Mouse (Mus musculus) frontal cortex, postnatal 10 days (tissue): Measurements from ENCODE around the gene Kcnv2.

Source experiments
- DNase-seq, 2 experiments: peaks; one replicate each; pipeline ENCODE4 v3.0.0; 2022; ENCODE audit warnings: low spot score in 2 of 2, mixed read lengths in 1 of 2

Kcnv2 gene

DNA sequence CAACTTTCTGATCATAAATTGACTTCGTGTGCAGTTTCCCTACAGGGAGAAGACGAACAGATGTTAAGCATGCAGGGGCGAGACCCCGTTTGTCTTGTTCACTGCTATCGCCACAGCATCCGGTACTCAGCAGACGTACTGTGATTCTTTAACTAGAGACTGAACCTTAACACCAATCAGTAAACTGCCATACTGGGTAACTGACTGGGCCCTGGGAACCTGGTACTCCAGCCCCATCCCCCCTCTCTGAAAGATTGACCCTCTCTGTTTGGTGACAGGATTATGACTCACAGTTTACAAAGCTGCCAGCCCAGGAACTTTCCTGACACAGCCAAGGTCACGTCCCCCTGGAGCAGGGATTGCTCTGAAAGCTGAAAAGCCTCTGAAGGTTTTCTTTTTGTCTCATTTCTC, 42.1 kb downstream of the Kcnv2 start:
- DNase-seq: no peak

DNA sequence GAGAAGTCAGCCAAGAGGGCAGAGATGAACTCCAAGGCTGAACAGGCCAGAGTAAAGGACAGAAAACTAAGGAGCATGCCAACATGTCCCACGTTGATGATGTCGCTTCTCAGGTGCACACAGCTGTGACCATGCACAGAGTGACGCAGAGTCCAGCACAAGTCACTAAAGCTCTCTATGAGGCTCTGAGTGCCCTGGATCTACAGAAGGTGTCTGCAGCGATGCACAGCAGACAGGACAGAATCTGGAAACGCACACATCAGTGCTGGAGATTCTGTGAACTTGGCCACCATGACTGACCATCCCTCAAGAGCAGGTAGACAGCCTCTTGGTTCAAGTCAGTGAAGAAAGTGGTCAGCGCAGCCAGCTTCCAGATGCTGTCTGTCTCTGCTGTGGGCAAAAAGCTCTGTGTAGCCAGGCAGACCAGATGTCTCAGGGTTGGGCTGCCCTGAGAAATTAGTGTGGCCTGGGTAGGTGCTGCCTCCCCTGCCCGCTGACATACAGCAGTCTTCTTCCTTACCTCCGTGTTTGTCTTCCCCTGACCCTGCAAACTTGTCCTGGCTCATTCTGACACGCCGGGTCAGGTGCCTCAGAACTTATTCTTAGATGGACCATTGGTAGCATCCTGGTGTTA, 43.8 kb downstream of the Kcnv2 start:
- DNase-seq: no peak

DNA sequence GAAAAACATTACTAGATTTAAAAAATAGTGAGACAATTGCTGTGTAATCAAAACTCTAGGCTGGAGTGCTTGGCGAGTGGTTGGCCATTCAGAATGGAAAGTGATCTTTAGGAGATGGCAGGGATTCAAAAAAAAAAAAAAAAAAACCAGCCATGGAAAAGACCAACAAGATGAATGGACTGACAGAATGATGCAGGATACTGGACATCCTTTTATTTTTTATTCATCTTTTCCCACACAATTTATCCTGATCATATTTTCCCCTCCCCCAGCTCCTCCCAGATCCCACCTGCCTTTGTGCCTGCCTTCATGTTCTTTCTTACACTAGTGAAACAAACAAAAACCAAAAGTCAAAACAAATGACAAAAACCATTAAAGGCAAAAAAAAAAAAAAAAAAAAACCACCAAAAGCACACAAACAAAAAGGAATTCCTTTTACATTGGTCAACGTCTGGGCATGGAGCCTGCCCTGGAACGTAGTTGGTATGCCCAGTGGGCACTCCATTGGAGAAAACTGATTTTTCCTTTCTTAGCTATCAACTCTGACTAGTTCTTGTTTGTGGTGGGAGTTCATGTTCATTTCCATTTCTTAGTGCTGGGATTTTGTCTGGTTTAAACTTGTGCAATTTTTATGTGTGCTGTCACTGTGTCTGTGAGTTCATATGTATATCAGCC, 47.2 kb downstream of the Kcnv2 start:
- DNase-seq: no peak

DNA sequence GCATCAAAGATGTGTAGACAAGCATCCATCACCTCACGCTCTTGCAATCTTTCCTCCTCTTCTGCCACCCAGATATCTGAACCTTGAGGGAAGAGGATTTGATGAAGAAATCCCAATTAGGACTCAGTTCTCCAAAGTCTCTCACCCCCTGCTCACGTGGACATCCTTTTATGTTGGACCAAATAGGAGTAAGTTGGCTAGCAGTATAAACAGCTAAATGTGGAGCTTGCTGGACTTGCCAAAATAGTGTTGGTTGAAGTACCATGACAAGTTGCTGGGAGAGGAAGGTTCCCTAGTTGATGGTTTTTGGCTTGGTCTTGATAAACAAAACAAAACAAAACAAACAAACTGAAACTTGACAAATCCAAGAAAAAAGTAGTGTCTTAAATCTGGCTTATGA, 47.8 kb downstream of the Kcnv2 start:
- DNase-seq: no peak

DNA sequence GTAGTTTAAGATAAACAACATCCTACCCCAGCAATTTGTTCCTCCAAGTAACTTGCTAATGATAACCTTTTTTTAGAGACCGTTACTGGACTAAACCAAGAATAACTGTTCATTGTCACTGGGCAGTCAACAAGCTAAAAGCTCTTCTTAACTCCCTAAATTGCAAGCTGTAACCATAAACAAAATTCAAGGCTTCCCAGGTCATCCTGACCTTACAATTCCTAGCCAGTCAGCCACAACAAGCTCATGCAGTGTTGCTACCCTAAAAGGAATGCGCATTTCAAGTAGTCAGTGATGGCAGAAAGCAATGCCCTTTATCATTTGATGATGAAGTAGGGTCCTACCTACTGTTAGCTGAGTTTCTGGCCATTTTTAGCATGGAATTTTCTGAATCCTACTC, 48.4 kb downstream of the Kcnv2 start:
- no peak for DNase-seq

DNA sequence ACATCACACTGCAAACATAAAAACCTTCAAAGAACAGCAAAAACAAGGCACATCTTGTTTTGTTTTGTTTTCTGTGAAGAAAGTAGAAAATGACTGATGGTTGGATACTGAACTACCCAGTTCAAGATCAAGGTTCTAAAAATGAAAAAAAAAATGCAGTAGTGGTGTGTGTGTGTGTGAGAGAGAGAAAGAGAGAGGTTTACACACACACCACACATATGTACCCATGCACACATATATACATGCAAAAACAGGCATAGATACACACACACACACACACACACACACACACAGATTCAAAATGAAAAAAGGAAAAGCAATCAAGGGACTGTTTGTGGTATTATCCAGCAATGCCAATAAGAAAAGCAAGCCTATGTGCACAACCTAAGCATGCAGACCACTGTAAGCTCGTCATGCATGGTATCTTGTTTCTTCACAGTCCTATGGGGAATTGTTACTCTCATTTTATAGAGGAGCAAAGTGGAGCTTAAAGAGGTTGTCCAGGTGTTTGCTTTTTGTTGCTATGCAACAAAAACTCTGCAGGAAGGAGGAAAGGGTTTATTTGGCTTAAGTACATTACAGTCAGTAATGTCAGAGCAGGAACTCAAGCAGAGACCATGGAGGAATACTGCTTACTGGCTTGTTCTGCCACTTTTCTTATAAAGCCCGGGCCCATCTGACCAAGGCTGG, 57.5 kb downstream of the Kcnv2 start:
- DNase-seq: no peak

DNA sequence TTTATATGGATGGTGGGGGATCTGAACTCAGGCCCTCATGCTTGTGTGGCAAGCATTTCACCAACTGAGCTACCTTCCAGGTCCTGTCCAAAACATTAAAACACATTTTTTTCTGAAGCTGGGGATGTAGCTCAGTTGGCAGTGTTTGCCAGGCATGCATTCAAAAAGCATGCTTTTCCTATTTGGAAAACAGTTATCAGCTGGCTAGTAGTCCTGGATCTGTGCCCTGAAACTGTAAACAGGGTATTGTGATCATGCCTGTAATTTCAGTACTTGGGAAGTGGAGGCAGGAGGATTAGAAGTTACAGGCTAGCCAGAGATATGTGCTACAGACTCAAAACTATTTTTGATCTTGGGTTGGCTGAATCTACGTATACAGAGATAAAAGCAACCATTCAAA, 59.7 kb downstream of the Kcnv2 start:
- DNase-seq: no peak

DNA sequence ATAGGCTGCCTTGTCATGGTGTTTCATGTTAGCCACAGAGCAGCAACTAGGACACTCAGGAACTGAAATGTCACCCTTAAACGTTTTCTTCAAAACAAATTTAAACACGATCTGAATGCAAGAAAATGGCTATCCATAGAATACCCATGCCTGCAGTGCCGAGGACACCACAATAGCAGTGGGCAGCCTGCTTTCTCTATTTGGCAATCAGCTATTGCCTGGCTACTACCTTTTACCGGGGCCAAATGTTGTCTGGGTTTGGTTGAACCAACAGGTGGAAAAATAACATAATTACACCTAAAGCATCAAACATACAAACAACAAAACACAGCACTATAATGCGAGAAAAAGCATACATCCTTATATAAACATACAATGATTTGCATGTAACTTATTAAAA, 60.9 kb downstream of the Kcnv2 start:
- no peak for DNase-seq

DNA sequence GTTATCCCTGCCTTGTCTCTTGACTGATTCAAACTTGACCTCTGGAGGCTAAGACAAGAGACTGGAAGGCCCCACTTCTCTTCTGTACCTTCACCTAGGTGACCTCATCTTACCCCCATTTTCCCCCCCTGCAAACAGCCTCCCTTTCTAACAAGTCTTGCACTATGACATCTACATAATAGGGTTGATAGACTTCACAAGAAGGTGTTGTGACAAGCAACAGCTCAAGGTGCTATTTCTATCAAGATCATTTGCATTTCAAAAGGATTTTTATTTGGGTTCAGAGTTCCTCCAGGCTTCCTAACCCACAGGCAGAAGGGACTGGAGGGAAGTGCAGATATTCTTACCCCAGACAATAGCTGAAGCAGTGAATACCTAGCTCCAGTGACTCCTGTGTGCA, 62.9 kb downstream of the Kcnv2 start:
- no peak for DNase-seq
